Mouse (Mus musculus): Measurements from ENCODE around the gene Gm9857. TPM values are rescaled to one million over a fixed set of nuclear protein-coding genes. Genes with fewer than 3 reads are reported as not detected.

Gene Gm9857
- total and polyA plus RNA-seq, 3 experiments = not detected

GRCm38 (mm10) chr3:108940996-108941395 lies 751 bp upstream of the Gm9857 start:
- H3K4me1 ChIP-seq (ENCODE audit: control insufficient read depth in 1 of 2, insufficient read depth in 2 of 2, low read length in 2 of 2) = no peaks in the 10 kb centered on the region
- no peak for TF ChIP-seq HCFC1 (IDR thresholded peaks at IDR 0.05; ENCODE audit: low read depth, low read length)
- TF ChIP-seq ETS1 (IDR thresholded peaks at IDR 0.05; ENCODE audit: low read depth, low read length) = no peak
- TF ChIP-seq E2F4 (IDR thresholded peaks at IDR 0.05; ENCODE audit: borderline replicate concordance, low read depth, low read length) = no peak
- TF ChIP-seq KAT2A (conservative IDR thresholded peaks at IDR 0.05; ENCODE audit: low read depth, low read length) = no peak
- TF ChIP-seq ELF1 (IDR thresholded peaks at IDR 0.05; ENCODE audit: low read depth, low read length) = no peak
- H3K27me3 ChIP-seq (ENCODE audit: control insufficient read depth in 1 of 2, insufficient read depth in 2 of 2, low read length in 2 of 2) = no peaks in the 10 kb centered on the region
- DNase-seq (ENCODE audit: low read depth, low spot score) = no peak
- H3K36me3 ChIP-seq (ENCODE audit: control insufficient read depth in 1 of 2, insufficient read depth in 2 of 2, low read length in 2 of 2) = no peaks in the 10 kb centered on the region
- H3K9me3 ChIP-seq (replicated peaks; ENCODE audit: insufficient read depth, low read length) = no peaks in the 10 kb centered on the region
- no peak overlapping the region for H3K4me3 ChIP-seq (ENCODE audit: control insufficient read depth in 1 of 2, insufficient read depth in 1 of 2, low read depth in 2 of 2, low read length in 2 of 2)
- no peaks in the 10 kb centered on the region for H3K79me2 ChIP-seq (ENCODE audit: control insufficient read depth, insufficient read depth, low read length, poor library complexity)
- no peak overlapping the region for H3K9ac ChIP-seq (ENCODE audit: control insufficient read depth, low read depth, low read length, poor library complexity, severe bottlenecking)
- H3K27ac ChIP-seq (ENCODE audit: control insufficient read depth, low read depth, low read length) = no peak overlapping the region

DNA sequence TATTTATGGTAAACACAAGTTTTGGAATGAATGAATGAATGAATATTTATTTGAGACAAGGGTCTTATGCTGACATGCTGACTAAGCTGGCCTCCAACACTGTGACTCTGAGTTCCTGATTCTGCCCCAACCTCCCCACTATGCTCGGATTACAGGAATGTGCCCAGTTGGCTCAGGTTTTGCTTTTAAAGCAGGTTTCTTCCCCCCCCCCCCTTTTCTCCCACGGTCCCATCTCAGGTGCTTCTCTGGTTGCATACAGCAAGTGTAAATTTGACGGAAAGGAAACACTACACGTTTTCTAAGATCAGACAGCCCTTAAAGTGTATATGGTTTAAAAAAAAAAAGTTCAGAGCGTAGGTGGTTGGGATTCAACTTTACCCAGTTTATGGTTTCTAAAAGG lies 672 bp downstream of the Gm9857 start, which contains the start of gene Henmt1:
Gene Henmt1 (plus strand): TSS at position 301 of the 400 bp plus-strand sequence.
- Histone ChIP-seq H3K79me2 (ENCODE audit: control insufficient read depth, insufficient read depth, low read length, poor library complexity) (no peaks in the 10 kb centered on the region), H3K27ac (ENCODE audit: control insufficient read depth, low read depth, low read length) (no peak within 1 kb of the TSS), H3K9ac (ENCODE audit: control insufficient read depth, low read depth, low read length, poor library complexity, severe bottlenecking) (no peak within 1 kb of the TSS), H3K4me3 (ENCODE audit: control insufficient read depth in 1 of 2, insufficient read depth in 1 of 2, low read depth in 2 of 2, low read length in 2 of 2) (no peak within 1 kb of the TSS), H3K4me1 (ENCODE audit: control insufficient read depth in 1 of 2, insufficient read depth in 2 of 2, low read length in 2 of 2) (no peaks in the 10 kb centered on the region), H3K36me3 (ENCODE audit: control insufficient read depth in 1 of 2, insufficient read depth in 2 of 2, low read length in 2 of 2) (no peaks in the 10 kb centered on the region), H3K27me3 (ENCODE audit: control insufficient read depth in 1 of 2, insufficient read depth in 2 of 2, low read length in 2 of 2) (peaks cover 0 to under 1% of the 10 kb centered on the region in 2 experiments; a peak in 1 of 4 replicates), H3K9me3 (replicated peaks; ENCODE audit: insufficient read depth, low read length) (no peaks in the 10 kb centered on the region)
- no peak for DNase-seq (ENCODE audit: low read depth, low spot score)
- TF ChIP-seq TCF12 (IDR thresholded peaks at IDR 0.05; ENCODE audit: low read depth, low read length) (no peak), SMC3 (IDR thresholded peaks at IDR 0.05; ENCODE audit: low read depth, low read length) (no peak), MYC (IDR thresholded peaks at IDR 0.05; ENCODE audit: low read depth, low read length) (no peak), MYB (IDR thresholded peaks at IDR 0.05; ENCODE audit: low read depth, low read length) (no peak), CHD2 (IDR thresholded peaks at IDR 0.05; ENCODE audit: low read length) (no peak), MXI1 (IDR thresholded peaks at IDR 0.05; ENCODE audit: low read depth, low read length) (no peak), ZNF384 (IDR thresholded peaks at IDR 0.05; ENCODE audit: low read depth, low read length) (no peak), JUND (IDR thresholded peaks at IDR 0.05; ENCODE audit: low read depth, low read length) (no peak), ZKSCAN1 (IDR thresholded peaks at IDR 0.05; ENCODE audit: low read depth, low read length) (no peak), NELFE (IDR thresholded peaks at IDR 0.05; ENCODE audit: low read depth, low read length) (no peak), E2F4 (IDR thresholded peaks at IDR 0.05; ENCODE audit: borderline replicate concordance, low read depth, low read length) (no peak), NRF1 (IDR thresholded peaks at IDR 0.05; ENCODE audit: insufficient read depth, low read depth, low read length, poor library complexity, severe bottlenecking) (no peak), MAFK (IDR thresholded peaks at IDR 0.05; ENCODE audit: borderline replicate concordance, low read depth, low read length) (no peak), TBP (IDR thresholded peaks at IDR 0.05; ENCODE audit: low read depth, low read length) (no peak), UBTF (IDR thresholded peaks at IDR 0.05; ENCODE audit: borderline replicate concordance, insufficient read depth, low read depth, low read length) (no peak)

Data from MEL (cell line).